Mouse (Mus musculus): ENCODE measurements around the gene AI661453.
A peak's percentile ranks its signal among the peaks of the same experiment; 100 is the strongest.

GRCm38 (mm10) chr17:47420195-47420594 lies 16.2 kb upstream of the AI661453 start:
- TF ChIP-seq EP300 (IDR thresholded peaks at IDR 0.05; ENCODE audit: insufficient read depth, low read depth, low read length), result peak; percentile 75
- TF ChIP-seq CTCF (IDR thresholded peaks at IDR 0.05; ENCODE audit: low read depth, low read length), result no peak
- TF ChIP-seq POLR2A (IDR thresholded peaks at IDR 0.05; ENCODE audit: insufficient read depth, low read length), result no peak

All from ES-Bruce4 (cell line).